Mouse (Mus musculus) midbrain, embryonic 13.5 days (tissue): ENCODE measurements at regions not wholly inside any gene's neighbourhood (a gene's known extent, or its start where the extent isn't known, plus 50 kb on each side); places are given as distances from the start of the nearest gene placed in this dataset.

Source experiments
- ATAC-seq: fragments of 200-750 bp; cut with Nextera tagmentation; 2 replicates; pipeline ENCODE4 v1.8.0; 2017; ENCODE audit warnings: mild to moderate bottlenecking, moderate TSS enrichment, moderate library complexity
- H3K27ac ChIP-seq: fragments of 300-500 bp; sonication (generic); 2 replicates; pipeline ENCODE4 v1.5.1; 2015; ENCODE audit warnings: inconsistent platforms, mild to moderate bottlenecking, moderate library complexity
- H3K27me3 ChIP-seq: fragments of 300-500 bp; sonication (generic); 2 replicates; pipeline ENCODE4 v1.6.1; 2015; ENCODE audit warnings: mild to moderate bottlenecking, inconsistent platforms
- H3K36me3 ChIP-seq: fragments of 300-500 bp; sonication (generic); 2 replicates; pipeline ENCODE4 v1.6.1; 2015; ENCODE audit warnings: mild to moderate bottlenecking, inconsistent platforms
- H3K4me1 ChIP-seq: fragments of 300-500 bp; sonication (generic); replicated peaks from 2 replicates; pipeline ENCODE4 v1.6.1; 2015; ENCODE audit warnings: inconsistent platforms
- H3K4me2 ChIP-seq: fragments of 300-500 bp; sonication (generic); replicated peaks from 2 replicates; pipeline ENCODE4 v1.6.1; 2015; ENCODE audit warnings: moderate library complexity, mild to moderate bottlenecking, inconsistent platforms
- H3K4me3 ChIP-seq: fragments of 300-500 bp; sonication (generic); replicated peaks from 2 replicates; pipeline ENCODE4 v1.5.1; 2015; ENCODE audit warnings: mild to moderate bottlenecking, inconsistent platforms
- H3K9ac ChIP-seq: fragments of 300-500 bp; sonication (generic); replicated peaks from 2 replicates; pipeline ENCODE4 v1.6.1; 2015; ENCODE audit warnings: mild to moderate bottlenecking, inconsistent platforms
- H3K9me3 ChIP-seq: fragments of 300-500 bp; sonication (generic); 2 replicates; pipeline ENCODE4 v1.6.1; 2016; ENCODE audit warnings: mild to moderate bottlenecking, inconsistent platforms
- WGBS: fragments of 180-500 bp; shearing (Covaris S2); methylation state at CpG from one replicate; pipeline ENCODE4 v1.1.7; 2015; 5-methylcytosine and 5-hydroxymethylcytosine counted together

GRCm38 (mm10) chr6:51170871-51171270 is 261.6 kb upstream of the Nfe2l3 start:
- no peak overlapping the region for H3K27ac ChIP-seq
- H3K4me1 ChIP-seq, result peaks cover 43% of the 10 kb centered on the region
- peak; percentile 53 for ATAC-seq
- H3K27me3 ChIP-seq, result peaks cover 48% of the 10 kb centered on the region
- no peaks in the 10 kb centered on the region for H3K36me3 ChIP-seq
- WGBS, result under 1% methylated on average over 11 of the region's 11 CpGs
- no peak overlapping the region for H3K9ac ChIP-seq
- no peak overlapping the region for H3K4me3 ChIP-seq
- no peak overlapping the region for H3K4me2 ChIP-seq
- no peaks in the 10 kb centered on the region for H3K9me3 ChIP-seq

GRCm38 (mm10) chr6:51171761-51172160 is 260.7 kb upstream of the Nfe2l3 start:
- no peak for ATAC-seq
- Histone ChIP-seq H3K4me2 (peak overlapping the region; percentile 46), H3K36me3 (no peaks in the 10 kb centered on the region), H3K9ac (peak overlapping the region; percentile 51; the same call in 1 of the 2 replicates), H3K27ac (peak overlapping the region; percentile 75), H3K27me3 (peaks cover 57% of the 10 kb centered on the region), H3K9me3 (no peaks in the 10 kb centered on the region), H3K4me1 (peaks cover 42% of the 10 kb centered on the region), H3K4me3 (no peak overlapping the region)
- 1% methylated on average over 22 of the region's 22 CpGs for WGBS

- H3K4me2 ChIP-seq, result peak overlapping the region; percentile 46
- peak; percentile 41; the same call in 1 of the 2 replicates for ATAC-seq
- peaks cover 63% of the 10 kb centered on the region for H3K27me3 ChIP-seq
- peak overlapping the region; percentile 51; the same call in 1 of the 2 replicates for H3K9ac ChIP-seq
- H3K4me3 ChIP-seq, result peak overlapping the region; percentile 21
- H3K36me3 ChIP-seq, result no peaks in the 10 kb centered on the region
- H3K9me3 ChIP-seq, result no peaks in the 10 kb centered on the region
- 2% methylated on average over 12 of the region's 12 CpGs for WGBS
- H3K27ac ChIP-seq, result peak overlapping the region; percentile 58
- H3K4me1 ChIP-seq, result peaks cover 42% of the 10 kb centered on the region
Observed at GRCm38 (mm10) chr6:51172331-51172791, 260.1 kb upstream of the Nfe2l3 start.

- H3K9me3 ChIP-seq, result no peaks in the 10 kb centered on the region
- peak overlapping the region; percentile 46 for H3K4me2 ChIP-seq
- H3K36me3 ChIP-seq, result no peaks in the 10 kb centered on the region
- H3K27me3 ChIP-seq, result peaks cover 70% of the 10 kb centered on the region
- peak overlapping the region; percentile 22 for H3K4me3 ChIP-seq
- WGBS, result under 1% methylated on average over 25 of the region's 25 CpGs
- no peak overlapping the region for H3K27ac ChIP-seq
- H3K4me1 ChIP-seq, result peaks cover 42% of the 10 kb centered on the region
- ATAC-seq, result peak; percentile 86
- H3K9ac ChIP-seq, result no peak overlapping the region
Observed at GRCm38 (mm10) chr6:51172856-51173619, 259.4 kb upstream of the Nfe2l3 start.

GRCm38 (mm10) chr6:51173620-51174442 is 258.6 kb upstream of the Nfe2l3 start:
- H3K9me3 ChIP-seq, result no peaks in the 10 kb centered on the region
- peak overlapping the region; percentile 46 for H3K4me2 ChIP-seq
- H3K27me3 ChIP-seq, result peaks cover 76% of the 10 kb centered on the region
- no peak overlapping the region for H3K27ac ChIP-seq
- peak overlapping the region; percentile 22; the same call in 1 of the 2 replicates for H3K4me3 ChIP-seq
- peaks cover 35% of the 10 kb centered on the region for H3K4me1 ChIP-seq
- no peak overlapping the region for H3K9ac ChIP-seq
- WGBS, result 1% methylated on average over 28 of the region's 28 CpGs
- no peaks in the 10 kb centered on the region for H3K36me3 ChIP-seq
- ATAC-seq, result no peak

GRCm38 (mm10) chr6:51174443-51175021 is 257.9 kb upstream of the Nfe2l3 start:
- no peak overlapping the region for H3K4me2 ChIP-seq
- peaks cover 28% of the 10 kb centered on the region for H3K4me1 ChIP-seq
- H3K4me3 ChIP-seq, result no peak overlapping the region
- H3K9ac ChIP-seq, result no peak overlapping the region
- no peaks in the 10 kb centered on the region for H3K9me3 ChIP-seq
- no peaks in the 10 kb centered on the region for H3K36me3 ChIP-seq
- ATAC-seq, result no peak
- peaks cover 78% of the 10 kb centered on the region for H3K27me3 ChIP-seq
- WGBS, result 5% methylated on average over 18 of the region's 18 CpGs
- no peak overlapping the region for H3K27ac ChIP-seq

- H3K36me3 ChIP-seq, result no peaks in the 10 kb centered on the region
- H3K9me3 ChIP-seq, result no peaks in the 10 kb centered on the region
- no peak for ATAC-seq
- no peak overlapping the region for H3K4me2 ChIP-seq
- peaks cover 84% of the 10 kb centered on the region for H3K27me3 ChIP-seq
- H3K4me1 ChIP-seq, result peaks cover 21% of the 10 kb centered on the region
- H3K4me3 ChIP-seq, result no peak overlapping the region
- H3K27ac ChIP-seq, result no peak overlapping the region
- WGBS, result 6% methylated on average over 13 of the region's 13 CpGs
- no peak overlapping the region for H3K9ac ChIP-seq
Observed at GRCm38 (mm10) chr6:51175616-51176590, 256.6 kb upstream of the Nfe2l3 start.

GRCm38 (mm10) chr6:51176791-51177433 is 255.6 kb upstream of the Nfe2l3 start:
- no peaks in the 10 kb centered on the region for H3K36me3 ChIP-seq
- H3K9ac ChIP-seq, result no peak overlapping the region
- H3K27me3 ChIP-seq, result peaks cover 94% of the 10 kb centered on the region
- no peak overlapping the region for H3K4me3 ChIP-seq
- H3K9me3 ChIP-seq, result no peaks in the 10 kb centered on the region
- no peak overlapping the region for H3K4me2 ChIP-seq
- H3K27ac ChIP-seq, result no peak overlapping the region
- WGBS, result 7% methylated on average over 6 of the region's 6 CpGs
- no peak for ATAC-seq
- peaks cover 17% of the 10 kb centered on the region for H3K4me1 ChIP-seq

- 1% methylated on average over 14 of the region's 14 CpGs for WGBS
- peaks cover 95% of the 10 kb centered on the region for H3K27me3 ChIP-seq
Observed at GRCm38 (mm10) chr6:51177701-51178060, 254.8 kb upstream of the Nfe2l3 start.

GRCm38 (mm10) chr6:51178061-51178791 is 254.2 kb upstream of the Nfe2l3 start:
- under 1% methylated on average over 31 of the region's 34 CpGs for WGBS
- Histone ChIP-seq H3K4me1 (peaks cover 12% of the 10 kb centered on the region; the same call in 1 of the 2 replicates), H3K9ac (no peak overlapping the region), H3K36me3 (no peaks in the 10 kb centered on the region), H3K27me3 (peaks cover 94% of the 10 kb centered on the region), H3K4me2 (peak overlapping the region; percentile 42), H3K27ac (no peak overlapping the region), H3K9me3 (no peaks in the 10 kb centered on the region), H3K4me3 (peak overlapping the region; percentile 17; the same call in 1 of the 2 replicates)
- ATAC-seq, result peak; percentile 98

More at GRCm38 (mm10) chr6:51177701-51178060, 254.8 kb upstream of the Nfe2l3 start:
- H3K36me3 ChIP-seq, result no peaks in the 10 kb centered on the region
- no peaks in the 10 kb centered on the region for H3K9me3 ChIP-seq
- no peak overlapping the region for H3K9ac ChIP-seq
- H3K4me2 ChIP-seq, result peak overlapping the region; percentile 42
- ATAC-seq, result no peak
- peak overlapping the region; percentile 17; the same call in 1 of the 2 replicates for H3K4me3 ChIP-seq
- H3K27ac ChIP-seq, result no peak overlapping the region
- peaks cover 12% of the 10 kb centered on the region; the same call in 1 of the 2 replicates for H3K4me1 ChIP-seq
